Comparison of ENCODE assay signal across 22 mouse cellular contexts in the genomic region with DNA sequence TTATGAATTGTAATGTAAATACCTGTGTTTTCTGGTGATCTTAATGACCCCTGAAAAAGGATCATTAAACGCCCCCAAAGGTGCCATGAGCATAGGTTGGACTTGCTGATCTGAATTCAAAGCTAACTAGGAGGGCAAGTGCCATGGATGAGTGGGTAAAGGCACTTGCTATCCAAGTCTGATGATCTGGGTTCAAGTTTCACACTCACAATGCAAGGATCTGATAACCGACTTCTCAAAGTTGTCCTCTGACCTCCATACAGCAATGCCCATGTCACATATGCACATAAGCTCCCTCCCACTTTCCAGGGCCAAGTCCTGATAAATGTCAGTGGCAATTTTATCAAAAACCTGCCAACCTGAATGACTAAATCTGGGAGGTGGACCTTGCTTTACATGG.
"Had no signal": no experiment of that assay in that cellular context is flagged by ENCODE, and none has a peak within 500 bp of the region (broad histone marks: within the 10 kb centered on the region; RNA-seq: fewer than 3 reads in every experiment).

No protein-coding gene starts in this region.

- H3K4me3 ChIP-seq: hindbrain, embryonic 13.5 days; hindbrain, embryonic 15.5 days; kidney, embryonic 15.5 days; limb, embryonic 13.5 days; limb, embryonic 15.5 days; liver, embryonic 12.5 days had no signal

- H3K9me3 ChIP-seq: hindbrain, embryonic 13.5 days; hindbrain, embryonic 15.5 days; kidney, embryonic 15.5 days; limb, embryonic 13.5 days; limb, embryonic 15.5 days; liver, embryonic 12.5 days had no signal

- H3K27me3 ChIP-seq: hindbrain, embryonic 13.5 days; hindbrain, embryonic 15.5 days; kidney, embryonic 15.5 days; limb, embryonic 13.5 days; limb, embryonic 15.5 days; liver, embryonic 12.5 days had no signal

- ATAC-seq: forebrain, postnatal 0 days; hindbrain, postnatal 0 days; intestine, embryonic 16.5 days; liver, embryonic 12.5 days had no signal

- H3K4me2 ChIP-seq: hindbrain, embryonic 13.5 days; hindbrain, embryonic 15.5 days; kidney, embryonic 15.5 days; limb, embryonic 13.5 days; limb, embryonic 15.5 days; liver, embryonic 12.5 days had no signal

- H3K27ac ChIP-seq: hindbrain, embryonic 13.5 days; hindbrain, embryonic 15.5 days; hindbrain, postnatal 0 days; kidney, embryonic 15.5 days; kidney, postnatal 0 days; limb, embryonic 13.5 days; limb, embryonic 15.5 days; liver, embryonic 12.5 days; liver, embryonic 14.5 days had no signal

- DNase-seq: forebrain, postnatal 0 days; gastrocnemius, postnatal 14 days; gastrocnemius, postnatal 36 days; heart, adult 18-20 months; kidney, adult 11 months; kidney, adult 2 months; kidney, adult 9 months; kidney, postnatal 14 days; kidney, postnatal 36 days; layer of hippocampus, adult 9-11 months; layer of hippocampus, postnatal 36 days; left cerebral cortex, postnatal 4 days had no signal

- H3K9ac ChIP-seq: forebrain, postnatal 0 days; hindbrain, embryonic 13.5 days; hindbrain, embryonic 15.5 days; kidney, embryonic 15.5 days; limb, embryonic 13.5 days; limb, embryonic 15.5 days; liver, embryonic 12.5 days; liver, embryonic 14.5 days had no signal
